Mouse (Mus musculus) ZHBTc4 (cell line): Measurements from ENCODE around the gene Mei1.
A peak's percentile ranks its signal among the peaks of the same experiment; 100 is the strongest.

Experiments used
- DNase-seq: peaks from one replicate; pipeline ENCODE4 v3.0.0-alpha.2; 2011; ENCODE audit warnings: low read depth, low spot score

Mei1 gene

DNA sequence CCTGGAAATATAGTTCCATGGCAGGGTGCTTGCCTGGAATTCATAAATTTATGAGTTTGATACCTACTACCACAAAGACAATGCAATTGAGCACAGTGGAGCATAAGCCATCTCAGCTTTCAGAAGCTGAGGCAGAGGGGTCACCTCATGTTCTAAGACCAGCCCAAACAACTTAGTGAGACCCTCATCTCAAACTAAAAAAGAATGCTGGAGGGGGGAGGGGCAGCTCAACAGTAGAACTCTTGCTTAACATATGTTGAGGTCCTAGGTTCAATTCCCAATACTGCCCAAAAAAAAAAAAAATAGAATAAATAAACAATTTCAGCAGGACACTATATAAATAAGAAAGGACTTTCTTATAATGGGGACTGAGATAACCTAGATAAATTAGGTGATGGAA, 80.2 kb downstream of the Mei1 start:
- DNase-seq = no peak

DNA sequence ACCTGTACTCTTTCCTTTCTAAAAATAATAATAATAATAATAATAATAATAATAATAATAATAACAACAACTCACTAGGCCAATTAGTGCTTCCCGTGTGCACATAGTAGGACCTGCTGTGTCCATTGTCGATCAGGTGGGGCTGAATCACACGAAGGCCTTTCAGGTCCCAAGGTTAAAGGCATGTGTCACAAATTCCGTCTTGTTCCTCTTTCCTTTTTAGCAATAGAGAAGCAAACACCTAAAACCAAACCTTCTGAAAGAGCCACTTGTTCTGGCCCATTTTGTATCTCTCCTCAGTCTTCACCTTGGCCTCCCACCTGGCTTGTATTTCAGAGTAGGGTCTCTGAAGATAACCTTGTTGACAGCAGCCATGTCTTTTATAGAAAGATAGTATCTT, 81.4 kb downstream of the Mei1 start:
- no peak for DNase-seq

GRCm38 (mm10) chr15:82152022-82152421, 82.2 kb downstream of the Mei1 start:
- peak; percentile 47 for DNase-seq

DNA sequence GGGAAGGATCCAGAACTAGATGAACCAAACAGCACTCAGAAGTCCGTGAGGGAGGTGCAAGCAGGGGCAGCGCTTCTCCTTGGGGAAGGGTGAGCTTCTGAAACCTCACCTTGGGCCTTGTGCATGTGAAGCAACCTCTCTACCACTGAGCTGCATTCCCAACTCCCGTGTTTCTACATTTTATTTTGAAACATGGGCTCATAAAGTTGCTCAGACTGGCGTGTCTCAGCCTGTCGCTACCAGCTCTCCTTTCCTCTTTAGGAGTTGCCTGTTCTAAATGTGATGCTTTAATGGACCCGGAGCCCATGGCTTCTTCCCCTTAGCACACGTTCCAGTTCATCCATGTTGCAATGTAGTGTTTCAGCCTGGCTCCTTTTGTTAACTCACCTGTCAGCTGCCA, 82.6 kb downstream of the Mei1 start:
- DNase-seq = no peak

DNA sequence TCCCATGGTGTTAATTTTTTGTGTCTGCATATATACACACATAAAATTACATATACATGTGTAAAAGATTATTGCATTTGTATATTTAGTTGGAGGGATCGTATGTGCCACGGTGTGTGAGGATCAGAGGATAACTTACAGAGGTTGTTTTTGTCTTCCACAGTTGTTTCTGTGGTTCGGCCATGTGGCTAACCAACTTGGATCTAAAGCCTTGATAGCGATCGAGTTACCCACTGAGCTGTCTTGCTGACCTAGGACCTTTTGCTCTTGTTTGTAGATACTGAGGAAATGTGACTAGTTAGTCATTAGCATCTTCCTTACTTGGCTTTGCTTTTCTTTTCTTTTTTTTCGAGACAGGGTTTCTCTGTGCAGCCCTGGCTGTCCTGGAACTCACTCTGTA, 86.5 kb downstream of the Mei1 start:
- no peak for DNase-seq

GRCm38 (mm10) chr15:82156902-82157301, 87.1 kb downstream of the Mei1 start:
- no peak for DNase-seq

GRCm38 (mm10) chr15:82158243-82159035, 88.6 kb downstream of the Mei1 start:
- DNase-seq = no peak

GRCm38 (mm10) chr15:82159471-82159870, 89.7 kb downstream of the Mei1 start:
- no peak for DNase-seq

GRCm38 (mm10) chr15:82160731-82161640, 91.2 kb downstream of the Mei1 start:
- no peak for DNase-seq

- no peak for DNase-seq
Observed at GRCm38 (mm10) chr15:82161965-82162600, 92.3 kb downstream of the Mei1 start.

- DNase-seq = no peak
Observed at GRCm38 (mm10) chr15:82163356-82164060, 93.7 kb downstream of the Mei1 start.

GRCm38 (mm10) chr15:82164061-82164399, 94.2 kb downstream of the Mei1 start:
- peak; percentile 46 for DNase-seq

DNA sequence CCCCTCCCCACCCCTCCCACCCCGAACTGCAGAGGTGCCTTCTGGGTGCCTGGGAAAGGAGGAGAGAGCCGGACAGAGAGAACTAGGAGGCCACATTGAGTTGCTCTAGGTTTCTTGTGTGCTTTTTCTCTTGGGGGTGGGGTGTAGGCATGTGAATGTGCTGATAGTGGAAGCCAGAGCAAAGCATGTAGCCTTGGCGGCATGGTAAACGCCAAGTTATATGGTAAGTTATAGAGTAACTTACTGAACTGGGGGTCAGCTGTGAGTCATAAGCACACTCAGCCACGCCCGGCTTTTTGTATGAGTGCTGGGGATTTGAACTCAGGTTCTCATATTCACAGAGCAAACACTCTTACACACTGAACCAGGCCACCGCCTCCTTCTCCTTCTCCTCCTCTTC, 94.7 kb downstream of the Mei1 start:
- DNase-seq = no peak

DNA sequence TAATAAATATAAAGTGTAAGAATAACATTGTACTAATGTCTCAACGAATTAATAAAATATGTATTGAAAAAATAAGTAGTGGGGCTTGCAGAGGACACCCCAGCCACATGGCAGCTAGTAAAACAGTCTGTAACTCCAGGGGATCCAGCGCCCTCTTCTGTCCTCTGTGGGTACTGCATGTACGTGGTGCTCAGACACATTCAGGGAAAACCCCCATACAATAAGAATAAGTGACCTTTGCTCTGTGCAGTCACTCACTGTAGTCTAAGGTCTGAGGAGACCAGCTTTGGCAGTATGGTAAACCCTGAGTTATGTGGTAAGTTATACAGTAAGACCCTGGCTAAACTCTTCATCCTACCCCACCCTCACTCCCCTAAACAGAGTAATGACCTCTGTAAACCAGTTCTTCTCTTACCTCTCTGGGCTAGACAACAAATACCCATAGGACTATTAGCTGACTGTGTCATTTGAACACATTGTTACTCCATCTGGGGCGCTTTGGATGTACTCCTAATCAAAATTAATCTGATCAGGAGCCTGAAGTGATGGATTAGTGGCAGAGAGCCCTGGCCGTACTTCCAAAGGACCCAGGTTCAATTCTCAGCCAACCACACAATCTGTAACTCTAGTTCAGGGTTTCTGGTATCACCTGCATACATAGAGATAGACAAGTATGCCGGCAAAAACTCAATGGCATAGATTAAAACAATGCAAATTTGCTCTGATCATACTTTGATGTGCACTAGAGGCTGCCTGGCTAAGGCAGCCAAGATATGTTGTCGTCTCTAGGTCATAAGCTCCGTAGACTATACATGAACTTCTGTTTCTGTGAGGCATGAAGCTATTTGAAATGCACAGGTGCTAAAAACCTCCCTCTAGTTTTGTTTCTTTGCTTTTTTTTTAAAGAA, 95.8 kb downstream of the Mei1 start:
- DNase-seq = peak; percentile 83

GRCm38 (mm10) chr15:82166240-82167100, 96.7 kb downstream of the Mei1 start:
- peak; percentile 43 for DNase-seq

GRCm38 (mm10) chr15:82167201-82168168, 97.7 kb downstream of the Mei1 start:
- DNase-seq = no peak

DNA sequence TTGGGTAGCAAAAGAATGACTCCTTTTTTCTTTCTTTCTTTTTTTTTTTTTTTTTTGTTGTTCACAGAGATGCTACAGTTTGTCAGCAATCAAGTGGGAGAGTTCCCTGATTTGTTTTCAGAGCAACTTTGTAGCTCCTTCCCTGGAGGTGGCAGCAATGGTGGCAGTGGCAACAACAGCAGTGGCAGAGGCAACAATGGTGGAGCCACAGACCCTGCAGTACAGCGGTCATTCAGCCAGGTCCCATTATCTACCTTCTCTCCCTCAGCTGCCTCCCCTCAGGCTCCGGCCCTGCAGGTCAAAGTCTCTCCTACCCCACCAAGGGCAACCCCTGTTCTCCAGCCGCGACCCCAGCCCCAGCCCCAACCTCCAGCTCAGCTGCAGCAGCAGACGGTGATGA, 99.9 kb downstream of the Mei1 start:
- no peak for DNase-seq
